Mouse (Mus musculus): ENCODE measurements around the gene Ruvbl2. TPM values are rescaled to one million over a fixed set of nuclear protein-coding genes. Genes with fewer than 3 reads are reported as not detected.

Gene Ruvbl2
- polyA plus RNA-seq, 1 experiment, result 179 TPM

DNA sequence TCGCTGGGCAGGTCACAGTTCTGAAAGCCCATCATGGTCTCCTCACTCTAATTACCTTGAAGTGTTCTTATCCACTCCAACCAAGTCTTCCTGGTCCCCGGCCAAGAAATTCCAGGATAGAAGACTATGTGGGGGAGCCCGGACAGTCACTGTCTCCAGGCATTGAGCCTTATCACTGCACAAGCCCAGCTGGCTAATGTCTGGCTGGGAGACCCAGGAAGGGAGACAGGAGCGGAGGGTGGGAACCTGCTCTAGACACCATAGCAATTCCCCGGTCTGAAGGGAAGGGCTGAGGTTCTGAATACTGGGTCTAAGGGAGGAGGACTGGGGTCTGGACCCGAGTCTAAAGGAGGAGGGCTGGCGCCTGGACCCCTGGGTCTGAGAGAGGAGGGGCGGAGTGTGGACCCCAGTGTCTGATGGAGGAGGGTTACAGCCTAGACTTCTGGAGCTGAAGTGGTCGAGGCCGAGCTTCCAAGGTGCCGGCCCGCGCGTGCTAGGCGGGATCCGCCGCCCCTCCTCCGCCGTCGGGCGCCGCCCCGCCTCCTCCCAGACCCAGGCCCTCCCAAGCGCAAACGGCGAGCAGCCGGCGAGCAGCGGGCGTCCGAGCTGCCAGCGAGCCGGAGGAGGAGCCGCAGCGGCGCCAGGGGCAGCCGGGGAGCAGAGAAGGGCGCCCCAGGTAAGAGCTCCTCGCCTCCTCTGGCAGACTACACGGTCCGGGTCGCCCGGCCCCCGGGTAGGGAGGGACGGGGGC lies 24.6 kb downstream of the Ruvbl2 start, which contains the start of gene Ntf5:
Gene Ntf5 (plus strand): TSS at position 583 of the 751 bp plus-strand sequence.
- TF ChIP-seq USF1 (IDR thresholded peaks at IDR 0.05; ENCODE audit: low read depth), result no peak
- TF ChIP-seq MAX (IDR thresholded peaks at IDR 0.05), result no peak
- no peak for TF ChIP-seq MYOD1 (IDR thresholded peaks at IDR 0.05; ENCODE audit: control insufficient read depth, insufficient read length, low read depth)
- H3K79me3 ChIP-seq (ENCODE audit: low read depth), result no peaks in the 10 kb centered on the region
- H3K27me3 ChIP-seq (ENCODE audit: control insufficient read depth, insufficient read depth, insufficient read length), result peaks cover 22% of the 10 kb centered on the region
- no peaks in the 10 kb centered on the region for H3K36me3 ChIP-seq (ENCODE audit: control insufficient read depth, insufficient read depth)
- H3K4me3 ChIP-seq (ENCODE audit: insufficient read depth, poor library complexity, severe bottlenecking), result peak within 1 kb of the TSS; percentile 23
- H3ac ChIP-seq (ENCODE audit: control insufficient read depth, insufficient read length, low read depth), result peak within 1 kb of the TSS; percentile 56
- no peaks in the 10 kb centered on the region for H3K79me2 ChIP-seq (ENCODE audit: control insufficient read depth, insufficient read depth)

DNA sequence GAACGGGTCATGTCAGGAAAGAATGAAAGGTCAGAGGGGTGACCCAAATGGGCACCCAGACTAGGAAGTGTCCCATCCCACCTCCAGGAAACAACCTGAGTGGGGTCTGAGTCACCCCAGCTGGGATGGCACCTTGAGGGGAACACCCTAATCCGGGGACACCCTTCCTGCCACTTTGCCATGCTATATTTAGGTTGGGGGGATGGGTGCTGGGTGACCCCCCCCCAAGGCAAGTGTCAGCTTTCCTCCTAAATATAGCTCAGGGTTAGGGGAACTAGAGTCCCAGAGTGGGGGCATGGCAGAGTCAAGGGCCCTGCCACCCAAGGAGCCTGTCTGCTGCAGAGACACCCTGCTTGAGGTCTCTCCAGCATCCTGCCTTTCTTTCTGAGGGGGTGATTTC lies 25.5 kb downstream of the Ruvbl2 start:
- TF ChIP-seq CTCF (IDR thresholded peaks at IDR 0.05; ENCODE audit: control insufficient read depth, insufficient read depth, insufficient read length) (no peak), MYOG (IDR thresholded peaks at IDR 0.05; ENCODE audit: control insufficient read depth, extremely low read depth, insufficient read length) (no peak), FOSL1 (IDR thresholded peaks at IDR 0.05; ENCODE audit: insufficient read depth, low read length, poor library complexity, severe bottlenecking) (no peak), USF1 (IDR thresholded peaks at IDR 0.05; ENCODE audit: low read depth) (no peak), MYOD1 (IDR thresholded peaks at IDR 0.05; ENCODE audit: control insufficient read depth, insufficient read length, low read depth) (no peak), CEBPB (IDR thresholded peaks at IDR 0.05; ENCODE audit: low read depth) (no peak), MAX (IDR thresholded peaks at IDR 0.05) (no peak)
- no peaks in the 10 kb centered on the region for H3K79me2 ChIP-seq (ENCODE audit: control insufficient read depth, insufficient read depth)
- H3K36me3 ChIP-seq (ENCODE audit: control insufficient read depth, insufficient read depth), result no peaks in the 10 kb centered on the region
- H3K27me3 ChIP-seq (ENCODE audit: control insufficient read depth, insufficient read depth, insufficient read length), result peaks cover 27% of the 10 kb centered on the region
- no peak overlapping the region for H3ac ChIP-seq (ENCODE audit: control insufficient read depth, insufficient read length, low read depth)
- H3K79me3 ChIP-seq (ENCODE audit: low read depth), result no peaks in the 10 kb centered on the region
- no peak overlapping the region for H3K4me3 ChIP-seq (ENCODE audit: insufficient read depth, poor library complexity, severe bottlenecking)

DNA sequence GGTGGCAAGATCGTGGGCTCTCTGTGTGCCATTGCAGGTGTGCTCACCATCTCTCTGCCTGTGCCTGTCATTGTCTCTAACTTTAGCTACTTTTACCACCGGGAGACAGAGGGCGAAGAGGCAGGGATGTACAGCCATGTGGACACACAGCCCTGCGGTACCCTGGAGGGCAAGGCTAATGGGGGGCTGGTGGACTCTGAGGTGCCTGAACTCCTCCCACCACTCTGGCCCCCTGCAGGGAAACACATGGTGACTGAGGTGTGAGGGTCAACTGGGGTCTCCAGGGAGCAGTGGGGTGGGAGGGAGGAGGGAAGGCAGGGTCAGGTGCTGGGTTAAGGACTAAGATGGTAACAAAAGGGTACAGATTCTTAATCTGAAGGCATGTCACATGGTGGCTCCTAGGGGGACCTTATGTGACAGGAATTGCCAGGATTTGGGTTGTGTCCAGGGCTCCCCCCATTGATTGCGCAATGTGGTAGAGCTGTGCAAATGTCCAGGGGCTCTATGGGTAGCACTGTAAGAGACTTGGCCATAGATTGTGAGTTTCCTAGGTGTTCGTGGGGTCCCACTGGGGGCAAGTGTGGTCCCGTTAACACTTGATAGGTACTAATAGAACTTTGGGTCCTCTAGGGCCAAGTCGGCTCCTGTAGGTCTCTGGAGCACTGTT lies 28.3 kb downstream of the Ruvbl2 start:
- Histone ChIP-seq H3K4me3 (ENCODE audit: insufficient read depth, poor library complexity, severe bottlenecking) (no peak overlapping the region), H3ac (ENCODE audit: control insufficient read depth, insufficient read length, low read depth) (no peak overlapping the region), H3K79me3 (ENCODE audit: low read depth) (no peaks in the 10 kb centered on the region), H3K36me3 (ENCODE audit: control insufficient read depth, insufficient read depth) (no peaks in the 10 kb centered on the region), H3K27me3 (ENCODE audit: control insufficient read depth, insufficient read depth, insufficient read length) (peaks cover 31% of the 10 kb centered on the region), H3K79me2 (ENCODE audit: control insufficient read depth, insufficient read depth) (no peaks in the 10 kb centered on the region)
- TF ChIP-seq CEBPB (IDR thresholded peaks at IDR 0.05; ENCODE audit: low read depth) (peak; percentile 67), CTCF (IDR thresholded peaks at IDR 0.05; ENCODE audit: control insufficient read depth, insufficient read depth, insufficient read length) (no peak), MYOG (IDR thresholded peaks at IDR 0.05; ENCODE audit: control insufficient read depth, extremely low read depth, insufficient read length) (no peak), MYOD1 (IDR thresholded peaks at IDR 0.05; ENCODE audit: control insufficient read depth, insufficient read length, low read depth) (no peak)

DNA sequence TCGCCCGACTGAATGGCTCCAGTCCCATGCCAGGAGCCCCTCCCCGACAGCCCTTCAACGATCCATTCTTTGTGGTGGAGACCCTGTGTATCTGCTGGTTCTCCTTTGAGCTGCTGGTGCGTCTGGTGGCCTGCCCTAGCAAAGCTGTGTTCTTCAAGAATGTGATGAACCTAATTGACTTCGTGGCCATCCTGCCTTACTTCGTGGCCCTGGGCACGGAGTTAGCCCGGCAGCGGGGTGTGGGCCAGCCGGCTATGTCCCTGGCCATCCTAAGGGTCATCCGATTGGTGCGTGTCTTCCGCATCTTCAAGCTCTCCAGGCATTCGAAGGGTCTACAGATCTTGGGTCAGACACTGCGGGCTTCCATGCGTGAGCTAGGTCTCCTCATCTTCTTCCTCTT lies 28.9 kb downstream of the Ruvbl2 start:
- Histone ChIP-seq H3K79me2 (ENCODE audit: control insufficient read depth, insufficient read depth) (no peaks in the 10 kb centered on the region), H3K79me3 (ENCODE audit: low read depth) (no peaks in the 10 kb centered on the region), H3K4me3 (ENCODE audit: insufficient read depth, poor library complexity, severe bottlenecking) (no peak overlapping the region), H3K36me3 (ENCODE audit: control insufficient read depth, insufficient read depth) (no peaks in the 10 kb centered on the region), H3ac (ENCODE audit: control insufficient read depth, insufficient read length, low read depth) (no peak overlapping the region), H3K27me3 (ENCODE audit: control insufficient read depth, insufficient read depth, insufficient read length) (peaks cover 31% of the 10 kb centered on the region)
- TF ChIP-seq MYOD1 (IDR thresholded peaks at IDR 0.05; ENCODE audit: control insufficient read depth, insufficient read length, low read depth), result no peak
- no peak for TF ChIP-seq CEBPB (IDR thresholded peaks at IDR 0.05; ENCODE audit: low read depth)
- TF ChIP-seq FOSL1 (IDR thresholded peaks at IDR 0.05; ENCODE audit: insufficient read depth, low read length, poor library complexity, severe bottlenecking), result no peak
- TF ChIP-seq MYOG (IDR thresholded peaks at IDR 0.05; ENCODE audit: control insufficient read depth, extremely low read depth, insufficient read length), result no peak
- TF ChIP-seq USF1 (IDR thresholded peaks at IDR 0.05; ENCODE audit: low read depth), result no peak

DNA sequence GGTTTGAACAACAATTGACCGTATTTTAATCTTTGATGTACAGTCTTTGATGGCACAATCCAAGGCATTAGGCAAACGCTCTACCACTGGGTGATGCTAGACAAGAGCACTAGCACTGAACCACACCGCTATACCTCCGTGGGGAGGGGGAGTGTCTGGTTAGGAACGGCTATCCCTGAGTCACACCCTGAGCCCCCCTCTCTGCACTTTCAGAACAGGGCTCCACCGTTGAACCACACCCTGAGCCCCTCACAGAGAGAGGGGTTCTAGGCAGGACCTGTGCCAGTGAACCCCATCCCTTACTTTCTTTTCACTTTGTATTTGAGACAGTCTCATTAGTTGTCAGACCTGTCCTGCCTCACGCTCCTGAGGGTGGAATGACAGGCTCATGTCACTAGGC lies 29.5 kb downstream of the Ruvbl2 start:
- Histone ChIP-seq H3K79me2 (ENCODE audit: control insufficient read depth, insufficient read depth) (no peaks in the 10 kb centered on the region), H3K27me3 (ENCODE audit: control insufficient read depth, insufficient read depth, insufficient read length) (peaks cover 31% of the 10 kb centered on the region), H3K4me3 (ENCODE audit: insufficient read depth, poor library complexity, severe bottlenecking) (no peak overlapping the region), H3K36me3 (ENCODE audit: control insufficient read depth, insufficient read depth) (no peaks in the 10 kb centered on the region), H3K79me3 (ENCODE audit: low read depth) (no peaks in the 10 kb centered on the region), H3ac (ENCODE audit: control insufficient read depth, insufficient read length, low read depth) (no peak overlapping the region)
- TF ChIP-seq MAX (IDR thresholded peaks at IDR 0.05), result no peak
- no peak for TF ChIP-seq MYOG (IDR thresholded peaks at IDR 0.05; ENCODE audit: control insufficient read depth, extremely low read depth, insufficient read length)
- TF ChIP-seq MYOD1 (IDR thresholded peaks at IDR 0.05; ENCODE audit: control insufficient read depth, insufficient read length, low read depth), result no peak
- no peak for TF ChIP-seq FOSL1 (IDR thresholded peaks at IDR 0.05; ENCODE audit: insufficient read depth, low read length, poor library complexity, severe bottlenecking)
- TF ChIP-seq CTCF (IDR thresholded peaks at IDR 0.05; ENCODE audit: control insufficient read depth, insufficient read depth, insufficient read length), result no peak
- TF ChIP-seq CEBPB (IDR thresholded peaks at IDR 0.05; ENCODE audit: low read depth), result no peak
- TF ChIP-seq USF1 (IDR thresholded peaks at IDR 0.05; ENCODE audit: low read depth), result no peak

Data from C2C12 (cell line).